Comparison of ENCODE assay signal across 13 mouse cellular contexts in the genomic region with DNA sequence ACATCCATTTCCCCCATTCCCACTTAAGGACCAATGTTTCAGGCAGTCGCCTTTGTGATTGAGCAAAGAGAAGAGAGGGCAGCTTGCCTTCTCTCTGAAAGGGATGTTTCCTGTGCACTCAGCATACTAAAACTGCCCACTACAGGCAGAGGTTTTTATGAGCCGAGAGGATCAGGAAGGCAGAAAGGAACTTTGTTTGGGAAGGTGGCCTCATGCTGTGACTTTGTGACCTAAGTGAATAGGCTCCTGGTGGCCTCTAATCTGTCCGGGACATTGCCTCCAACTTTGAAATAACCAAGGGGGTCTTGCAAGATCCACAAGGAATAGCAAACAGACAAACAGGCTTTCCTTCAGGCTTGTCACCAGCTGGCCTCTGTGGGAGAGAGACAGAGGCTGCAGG. TPM values are rescaled to one million over a fixed set of nuclear protein-coding genes. Genes with fewer than 3 reads are reported as not detected.
"Had no signal": no experiment of that assay in that cellular context is flagged by ENCODE, and none has a peak within 500 bp of the region (broad histone marks: within the 10 kb centered on the region; RNA-seq: fewer than 3 reads in every experiment).

No protein-coding gene starts in this region.

- H3K36me3 ChIP-seq: neural tube, embryonic 12.5 days had no signal

- H3K27me3 ChIP-seq: kidney, embryonic 15.5 days; limb, embryonic 13.5 days; neural tube, embryonic 12.5 days had no signal

- H3K9me3 ChIP-seq: kidney, embryonic 15.5 days; limb, embryonic 13.5 days; neural tube, embryonic 12.5 days had no signal

- H3K9ac ChIP-seq: kidney, embryonic 15.5 days; limb, embryonic 13.5 days; liver, embryonic 14.5 days; neural tube, embryonic 12.5 days had no signal

- H3K4me3 ChIP-seq: kidney, embryonic 15.5 days; limb, embryonic 13.5 days; neural tube, embryonic 12.5 days had no signal

- ATAC-seq: lung, postnatal 0 days had no signal

- H3K27ac ChIP-seq: kidney, embryonic 15.5 days; limb, embryonic 13.5 days; liver, embryonic 14.5 days; neural tube, embryonic 12.5 days had no signal

- H3K4me2 ChIP-seq: kidney, embryonic 15.5 days; limb, embryonic 13.5 days; neural tube, embryonic 12.5 days had no signal

- DNase-seq: kidney, adult 11 months; kidney, postnatal 25 days; lung, adult 18-20 months; lung, postnatal 36 days; right cerebral cortex, adult 18-20 months; right cerebral cortex, postnatal 25 days; thymus, postnatal 4 days had no signal

RNA-seq across cellular contexts. Expression of gene Timp3, which starts 19.4 kb away (rescaled TPM):
- total RNA-seq: monocyte, adult 5-6 weeks had no signal
